Mouse (Mus musculus): ENCODE measurements around the gene Tnfsf13. TPM values are rescaled to one million over a fixed set of nuclear protein-coding genes. Genes with fewer than 3 reads are reported as not detected.
"Not testable (repeated sequence)": the region's sequence is repeated elsewhere in the genome, so short reads cannot be mapped to it uniquely, and the experiment has no call there.

Tnfsf13 gene
- total RNA-seq (2017), result 7.7 and 11.1 TPM in 2 replicates

- peak; percentile 13; the same call in 1 of the 2 replicates for ATAC-seq (replicated peaks; ENCODE audit: low read depth, poor library complexity, severe bottlenecking)
These were observed at the start of gene Tnfsf13 for GRCm38 (mm10) chr11:69685526-69686148. Gene Tnfsf13 (minus strand): TSS chr11:69685784.

GRCm38 (mm10) chr11:69731408-69731807 is 45.8 kb upstream of the Tnfsf13 start:
- not testable (repeated sequence) for ATAC-seq (replicated peaks; ENCODE audit: low read depth, poor library complexity, severe bottlenecking)

GRCm38 (mm10) chr11:69729063-69729462 is 43.5 kb upstream of the Tnfsf13 start:
- ATAC-seq (replicated peaks; ENCODE audit: low read depth, poor library complexity, severe bottlenecking), result peak; percentile 69

GRCm38 (mm10) chr11:69725951-69726350 is 40.4 kb upstream of the Tnfsf13 start:
- ATAC-seq (replicated peaks; ENCODE audit: low read depth, poor library complexity, severe bottlenecking), result no peak

GRCm38 (mm10) chr11:69723074-69723473 is 37.5 kb upstream of the Tnfsf13 start:
- ATAC-seq (replicated peaks; ENCODE audit: low read depth, poor library complexity, severe bottlenecking), result no peak

- ATAC-seq (replicated peaks; ENCODE audit: low read depth, poor library complexity, severe bottlenecking), result no peak
These were observed 35.3 kb upstream of the Tnfsf13 start for GRCm38 (mm10) chr11:69720852-69721251.

GRCm38 (mm10) chr11:69719423-69719822 is 33.8 kb upstream of the Tnfsf13 start:
- no peak for ATAC-seq (replicated peaks; ENCODE audit: low read depth, poor library complexity, severe bottlenecking)

- ATAC-seq (replicated peaks; ENCODE audit: low read depth, poor library complexity, severe bottlenecking), result no peak
These were observed 33.1 kb upstream of the Tnfsf13 start for GRCm38 (mm10) chr11:69718661-69719060.

- ATAC-seq (replicated peaks; ENCODE audit: low read depth, poor library complexity, severe bottlenecking), result no peak
These were observed 31.4 kb upstream of the Tnfsf13 start for GRCm38 (mm10) chr11:69716953-69717352.

- ATAC-seq (replicated peaks; ENCODE audit: low read depth, poor library complexity, severe bottlenecking), result no peak
These were observed 30.3 kb upstream of the Tnfsf13 start for GRCm38 (mm10) chr11:69715929-69716328.

GRCm38 (mm10) chr11:69715482-69715881 is 29.9 kb upstream of the Tnfsf13 start:
- ATAC-seq (replicated peaks; ENCODE audit: low read depth, poor library complexity, severe bottlenecking), result no peak

GRCm38 (mm10) chr11:69714636-69715329 is 29.2 kb upstream of the Tnfsf13 start:
- no peak for ATAC-seq (replicated peaks; ENCODE audit: low read depth, poor library complexity, severe bottlenecking)

- no peak for ATAC-seq (replicated peaks; ENCODE audit: low read depth, poor library complexity, severe bottlenecking)
These were observed 27.5 kb upstream of the Tnfsf13 start for GRCm38 (mm10) chr11:69712954-69713672.

GRCm38 (mm10) chr11:69711082-69711481 is 25.5 kb upstream of the Tnfsf13 start:
- ATAC-seq (replicated peaks; ENCODE audit: low read depth, poor library complexity, severe bottlenecking), result no peak

- no peak for ATAC-seq (replicated peaks; ENCODE audit: low read depth, poor library complexity, severe bottlenecking)
These were observed 24.9 kb upstream of the Tnfsf13 start for GRCm38 (mm10) chr11:69710470-69710869.

GRCm38 (mm10) chr11:69709554-69710446 is 24.2 kb upstream of the Tnfsf13 start:
- 0 out of 2 replicates have a peak, but pooled peaks have one; percentile 11 for ATAC-seq (replicated peaks; ENCODE audit: low read depth, poor library complexity, severe bottlenecking)

GRCm38 (mm10) chr11:69708614-69709265 is 23.2 kb upstream of the Tnfsf13 start:
- no peak for ATAC-seq (replicated peaks; ENCODE audit: low read depth, poor library complexity, severe bottlenecking)

GRCm38 (mm10) chr11:69707873-69708381 is 22.3 kb upstream of the Tnfsf13 start:
- ATAC-seq (replicated peaks; ENCODE audit: low read depth, poor library complexity, severe bottlenecking), result no peak

GRCm38 (mm10) chr11:69707480-69707847 is 21.9 kb upstream of the Tnfsf13 start:
- no peak for ATAC-seq (replicated peaks; ENCODE audit: low read depth, poor library complexity, severe bottlenecking)
